Mouse (Mus musculus) cerebellum, adult 9-11 months (tissue): ENCODE data around the gene Acsl6.
"Not testable (repeated sequence)": the region's sequence is repeated elsewhere in the genome, so short reads cannot be mapped to it uniquely, and the experiment has no call there.

Experiments
- DNase-seq: peaks from one replicate; pipeline ENCODE4 v3.0.0; 2022

Acsl6 gene

GRCm38 (mm10) chr11:54400803-54401202 lies 97.2 kb downstream of the Acsl6 start:
- not testable (repeated sequence) for DNase-seq

GRCm38 (mm10) chr11:54404885-54405284 lies 101.3 kb downstream of the Acsl6 start:
- DNase-seq = no peak

- no peak for DNase-seq
Observed at GRCm38 (mm10) chr11:54406930-54407546, 103.4 kb downstream of the Acsl6 start.

- DNase-seq = no peak
Observed at GRCm38 (mm10) chr11:54410612-54411011, 107.0 kb downstream of the Acsl6 start.

GRCm38 (mm10) chr11:54413017-54413416 lies 109.4 kb downstream of the Acsl6 start:
- DNase-seq = no peak
